Mouse (Mus musculus) heart, adult 2 months (tissue): Measurements from ENCODE around the gene Cygb.

Experiments used
- CTCF ChIP-seq: fragments of 200-600 bp; IDR thresholded peaks from 2 replicates; pipeline ENCODE4 v1.8.1; 2022; ENCODE audit warnings: antibody characterized with exemption, mild to moderate bottlenecking, moderate library complexity
- POLR2A ChIP-seq: fragments of 200-500 bp; IDR thresholded peaks from 2 replicates; pipeline ENCODE4 v1.6.1; 2011; ENCODE audit warnings: mild to moderate bottlenecking, low read depth, low read length, control low read depth; ENCODE audit not compliant: insufficient read depth

- peak; percentile 97; the same call in 1 of the 2 replicates for TF ChIP-seq CTCF
- no peak for TF ChIP-seq POLR2A
Observed at GRCm38 (mm10) chr11:116628712-116629111, 25.4 kb downstream of the Cygb start.
